Mouse (Mus musculus): ENCODE data around the gene Hmox2. TPM values are rescaled to one million over a fixed set of nuclear protein-coding genes. Genes with fewer than 3 reads are reported as not detected.
A peak's percentile ranks its signal among the peaks of the same experiment; 100 is the strongest.
"Not testable (repeated sequence)": the region's sequence is repeated elsewhere in the genome, so short reads cannot be mapped to it uniquely, and the experiment has no call there.

Hmox2 gene
- polyA plus RNA-seq, 1 experiment from 2014 or later = 126 TPM

GRCm38 (mm10) chr16:4742186-4742585 is 16.0 kb downstream of the Hmox2 start:
- Histone ChIP-seq H3K36me3 (ENCODE audit: control insufficient read depth, insufficient read depth, low read length) (no peaks in the 10 kb centered on the region), H3K4me3 (ENCODE audit: low read depth, low read length) (no peak overlapping the region)

GRCm38 (mm10) chr16:4752155-4752554 is 26.0 kb downstream of the Hmox2 start:
- Histone ChIP-seq H3K36me3 (ENCODE audit: control insufficient read depth, insufficient read depth, low read length) (no peaks in the 10 kb centered on the region), H3K4me3 (ENCODE audit: low read depth, low read length) (no peak overlapping the region), H3K4me1 (ENCODE audit: control insufficient read depth, insufficient read depth, low read length) (no peaks in the 10 kb centered on the region), H3K27ac (ENCODE audit: low read depth, low read length) (no peak overlapping the region), H3K9ac (replicated peaks; ENCODE audit: low read depth, low read length) (no peak overlapping the region), H3K9me3 (ENCODE audit: control insufficient read depth, low read length) (no peaks in the 10 kb centered on the region), H3K27me3 (ENCODE audit: control insufficient read depth, insufficient read depth, low read length) (no peaks in the 10 kb centered on the region), H3K4me2 (ENCODE audit: low read depth, low read length) (no peak overlapping the region)
- ATAC-seq (ENCODE audit: low read depth) = no peak
- WGBS = over 99% methylated on average over 3 of the region's 3 CpGs

More at GRCm38 (mm10) chr16:4742186-4742585, 16.0 kb downstream of the Hmox2 start:
- no peaks in the 10 kb centered on the region for H3K27me3 ChIP-seq (ENCODE audit: control insufficient read depth, insufficient read depth, low read length)
- H3K9ac ChIP-seq (replicated peaks; ENCODE audit: low read depth, low read length) = no peak overlapping the region
- ATAC-seq (ENCODE audit: low read depth) = no peak
- no peaks in the 10 kb centered on the region for H3K9me3 ChIP-seq (ENCODE audit: control insufficient read depth, low read length)
- H3K27ac ChIP-seq (ENCODE audit: low read depth, low read length) = no peak overlapping the region
- no peak overlapping the region for H3K4me2 ChIP-seq (ENCODE audit: low read depth, low read length)
- 100% methylated on average over 1 of the region's 1 CpGs for WGBS
- no peaks in the 10 kb centered on the region for H3K4me1 ChIP-seq (ENCODE audit: control insufficient read depth, insufficient read depth, low read length)

- Histone ChIP-seq H3K4me2 (ENCODE audit: low read depth, low read length) (no peak overlapping the region), H3K4me3 (ENCODE audit: low read depth, low read length) (no peak overlapping the region), H3K27ac (ENCODE audit: low read depth, low read length) (no peak overlapping the region), H3K27me3 (ENCODE audit: control insufficient read depth, insufficient read depth, low read length) (no peaks in the 10 kb centered on the region), H3K36me3 (ENCODE audit: control insufficient read depth, insufficient read depth, low read length) (no peaks in the 10 kb centered on the region), H3K4me1 (ENCODE audit: control insufficient read depth, insufficient read depth, low read length) (0 out of 2 replicates have a peak, but pooled peaks cover 4% of the 10 kb centered on the region), H3K9me3 (ENCODE audit: control insufficient read depth, low read length) (no peaks in the 10 kb centered on the region), H3K9ac (replicated peaks; ENCODE audit: low read depth, low read length) (no peak overlapping the region)
- ATAC-seq (ENCODE audit: low read depth) = no peak
- 91% methylated on average over 3 of the region's 3 CpGs for WGBS
Measured at GRCm38 (mm10) chr16:4754045-4754444, 27.9 kb downstream of the Hmox2 start.

- H3K27me3 ChIP-seq (ENCODE audit: control insufficient read depth, insufficient read depth, low read length); H3K9me3 ChIP-seq (ENCODE audit: control insufficient read depth, low read length); H3K4me1 ChIP-seq (ENCODE audit: control insufficient read depth, insufficient read depth, low read length); H3K36me3 ChIP-seq (ENCODE audit: control insufficient read depth, insufficient read depth, low read length): not testable (repeated sequence)
- Histone ChIP-seq H3K9ac (replicated peaks; ENCODE audit: low read depth, low read length) (peak overlapping the region; percentile 54), H3K4me2 (ENCODE audit: low read depth, low read length) (peak overlapping the region; percentile 42), H3K4me3 (ENCODE audit: low read depth, low read length) (peak overlapping the region; percentile 37), H3K27ac (ENCODE audit: low read depth, low read length) (peak overlapping the region; percentile 40)
- 5% methylated on average over 32 of the region's 42 CpGs for WGBS
- ATAC-seq (ENCODE audit: low read depth) = peak; percentile 84
Measured at GRCm38 (mm10) chr16:4756660-4757335, 30.6 kb downstream of the Hmox2 start.

GRCm38 (mm10) chr16:4762437-4762836 is 36.3 kb downstream of the Hmox2 start:
- 0 out of 2 replicates have a peak, but pooled peaks cover 4% of the 10 kb centered on the region for H3K4me1 ChIP-seq (ENCODE audit: control insufficient read depth, insufficient read depth, low read length)

GRCm38 (mm10) chr16:4763276-4763675 is 37.1 kb downstream of the Hmox2 start:
- no peak for ATAC-seq (ENCODE audit: low read depth)
- Histone ChIP-seq H3K4me1 (ENCODE audit: control insufficient read depth, insufficient read depth, low read length) (no peaks in the 10 kb centered on the region), H3K27me3 (ENCODE audit: control insufficient read depth, insufficient read depth, low read length) (no peaks in the 10 kb centered on the region), H3K9ac (replicated peaks; ENCODE audit: low read depth, low read length) (no peak overlapping the region), H3K9me3 (ENCODE audit: control insufficient read depth, low read length) (no peaks in the 10 kb centered on the region), H3K4me2 (ENCODE audit: low read depth, low read length) (no peak overlapping the region), H3K27ac (ENCODE audit: low read depth, low read length) (no peak overlapping the region), H3K36me3 (ENCODE audit: control insufficient read depth, insufficient read depth, low read length) (peaks cover 29% of the 10 kb centered on the region), H3K4me3 (ENCODE audit: low read depth, low read length) (no peak overlapping the region)
- 40% methylated on average over 2 of the region's 2 CpGs for WGBS

More at GRCm38 (mm10) chr16:4762437-4762836, 36.3 kb downstream of the Hmox2 start:
- Histone ChIP-seq H3K36me3 (ENCODE audit: control insufficient read depth, insufficient read depth, low read length) (peaks cover 22% of the 10 kb centered on the region), H3K27ac (ENCODE audit: low read depth, low read length) (no peak overlapping the region), H3K27me3 (ENCODE audit: control insufficient read depth, insufficient read depth, low read length) (no peaks in the 10 kb centered on the region), H3K9ac (replicated peaks; ENCODE audit: low read depth, low read length) (no peak overlapping the region), H3K4me2 (ENCODE audit: low read depth, low read length) (no peak overlapping the region), H3K9me3 (ENCODE audit: control insufficient read depth, low read length) (no peaks in the 10 kb centered on the region), H3K4me3 (ENCODE audit: low read depth, low read length) (no peak overlapping the region)
- 95% methylated on average over 4 of the region's 4 CpGs for WGBS
- no peak for ATAC-seq (ENCODE audit: low read depth)

GRCm38 (mm10) chr16:4765852-4766251 is 39.7 kb downstream of the Hmox2 start:
- Histone ChIP-seq H3K9ac (replicated peaks; ENCODE audit: low read depth, low read length) (no peak overlapping the region), H3K4me1 (ENCODE audit: control insufficient read depth, insufficient read depth, low read length) (no peaks in the 10 kb centered on the region), H3K4me2 (ENCODE audit: low read depth, low read length) (no peak overlapping the region), H3K27me3 (ENCODE audit: control insufficient read depth, insufficient read depth, low read length) (no peaks in the 10 kb centered on the region), H3K4me3 (ENCODE audit: low read depth, low read length) (no peak overlapping the region), H3K9me3 (ENCODE audit: control insufficient read depth, low read length) (no peaks in the 10 kb centered on the region), H3K36me3 (ENCODE audit: control insufficient read depth, insufficient read depth, low read length) (peaks cover 52% of the 10 kb centered on the region), H3K27ac (ENCODE audit: low read depth, low read length) (no peak overlapping the region)
- no peak for ATAC-seq (ENCODE audit: low read depth)
- WGBS = 91% methylated on average over 2 of the region's 2 CpGs

- H3K4me1 ChIP-seq (ENCODE audit: control insufficient read depth, insufficient read depth, low read length) = no peaks in the 10 kb centered on the region
- peaks cover 52% of the 10 kb centered on the region for H3K36me3 ChIP-seq (ENCODE audit: control insufficient read depth, insufficient read depth, low read length)
- WGBS = 84% methylated on average over 6 of the region's 6 CpGs
- H3K4me3 ChIP-seq (ENCODE audit: low read depth, low read length) = no peak overlapping the region
- no peak for ATAC-seq (ENCODE audit: low read depth)
- no peak overlapping the region for H3K4me2 ChIP-seq (ENCODE audit: low read depth, low read length)
- H3K9me3 ChIP-seq (ENCODE audit: control insufficient read depth, low read length) = no peaks in the 10 kb centered on the region
- H3K27ac ChIP-seq (ENCODE audit: low read depth, low read length) = no peak overlapping the region
- no peak overlapping the region for H3K9ac ChIP-seq (replicated peaks; ENCODE audit: low read depth, low read length)
- no peaks in the 10 kb centered on the region for H3K27me3 ChIP-seq (ENCODE audit: control insufficient read depth, insufficient read depth, low read length)
Measured at GRCm38 (mm10) chr16:4767012-4767790, 41.0 kb downstream of the Hmox2 start.

GRCm38 (mm10) chr16:4768719-4769118 is 42.6 kb downstream of the Hmox2 start:
- H3K4me3 ChIP-seq (ENCODE audit: low read depth, low read length) = no peak overlapping the region
- 97% methylated on average over 5 of the region's 5 CpGs for WGBS
- H3K27me3 ChIP-seq (ENCODE audit: control insufficient read depth, insufficient read depth, low read length) = no peaks in the 10 kb centered on the region
- no peak overlapping the region for H3K9ac ChIP-seq (replicated peaks; ENCODE audit: low read depth, low read length)
- no peak overlapping the region for H3K27ac ChIP-seq (ENCODE audit: low read depth, low read length)
- peaks cover 52% of the 10 kb centered on the region for H3K36me3 ChIP-seq (ENCODE audit: control insufficient read depth, insufficient read depth, low read length)
- no peak overlapping the region for H3K4me2 ChIP-seq (ENCODE audit: low read depth, low read length)
- no peaks in the 10 kb centered on the region for H3K4me1 ChIP-seq (ENCODE audit: control insufficient read depth, insufficient read depth, low read length)
- no peaks in the 10 kb centered on the region for H3K9me3 ChIP-seq (ENCODE audit: control insufficient read depth, low read length)
- ATAC-seq (ENCODE audit: low read depth) = no peak

All from neural tube, embryonic 14.5 days (tissue).